Mouse (Mus musculus): ENCODE measurements at regions not wholly inside any gene's neighbourhood (a gene's known extent, or its start where the extent isn't known, plus 50 kb on each side); places are given as distances from the start of the nearest gene placed in this dataset.

GRCm38 (mm10) chr3:34561709-34562108 is 88.5 kb upstream of the Sox2 start:
- DNase-seq (ENCODE audit: extremely low spot score in 1 of 2, low spot score in 2 of 2): no peak
- intact Hi-C loops (cut with DNase I): loop anchor here (2.0 kb wide), 2 partner anchors 77 to 117 kb away; no protein-coding TSS in a partner anchor
- no peak for TF ChIP-seq CTCF (IDR thresholded peaks at IDR 0.05)
- Histone ChIP-seq H3K27ac (no peak overlapping the region; the same call in 1 of the 2 replicates), H3K4me3 (peak overlapping the region; percentile 4)

DNA sequence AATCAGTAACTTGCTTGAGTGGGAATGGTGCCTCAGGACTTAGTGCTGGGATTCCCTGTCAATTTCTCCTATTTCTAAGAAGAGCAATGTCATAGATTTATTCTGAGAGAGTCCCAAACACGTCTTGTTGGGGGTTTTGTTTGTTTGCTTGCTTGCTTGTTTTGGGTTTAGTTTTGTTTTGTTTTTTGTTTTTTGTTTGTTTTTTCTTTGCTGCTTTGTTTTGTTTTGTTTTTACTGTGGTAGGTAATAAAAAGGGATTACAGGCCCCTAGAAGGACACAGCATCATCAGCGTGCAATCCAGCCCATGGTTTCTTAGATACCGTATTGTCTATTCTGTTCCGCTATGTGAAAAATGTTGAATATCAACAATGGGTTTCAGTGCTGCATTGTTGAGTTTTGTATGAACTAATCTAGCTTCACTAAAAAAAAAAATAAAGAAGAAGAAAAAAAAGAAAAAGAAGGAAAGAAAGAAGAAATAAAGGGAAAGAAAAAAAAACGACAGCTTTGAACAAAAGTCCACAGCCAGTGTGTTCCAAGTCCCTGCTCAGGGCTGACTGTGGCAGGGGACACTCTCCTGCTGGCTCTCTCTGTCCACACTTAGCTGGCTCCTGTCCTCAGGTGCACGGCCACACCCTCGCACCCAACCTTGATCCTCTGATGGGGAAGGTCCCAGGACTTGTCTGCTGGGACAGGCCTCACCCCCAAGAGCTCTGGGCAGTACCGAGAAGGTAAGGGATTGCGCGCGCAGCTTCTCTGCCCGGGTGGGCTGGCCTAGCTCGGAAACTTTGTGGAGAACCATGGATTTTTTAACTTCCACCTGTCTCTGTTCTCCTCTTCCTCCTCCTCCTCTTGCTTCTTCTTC is 90.1 kb upstream of the Sox2 start:
- no peak for TF ChIP-seq CTCF (IDR thresholded peaks at IDR 0.05)
- DNase-seq (ENCODE audit: extremely low spot score in 1 of 2, low spot score in 2 of 2): no peak
- intact Hi-C loops (cut with DNase I): loop anchor here (2.0 kb wide), 2 partner anchors 79 to 115 kb away; no protein-coding TSS in a partner anchor

DNA sequence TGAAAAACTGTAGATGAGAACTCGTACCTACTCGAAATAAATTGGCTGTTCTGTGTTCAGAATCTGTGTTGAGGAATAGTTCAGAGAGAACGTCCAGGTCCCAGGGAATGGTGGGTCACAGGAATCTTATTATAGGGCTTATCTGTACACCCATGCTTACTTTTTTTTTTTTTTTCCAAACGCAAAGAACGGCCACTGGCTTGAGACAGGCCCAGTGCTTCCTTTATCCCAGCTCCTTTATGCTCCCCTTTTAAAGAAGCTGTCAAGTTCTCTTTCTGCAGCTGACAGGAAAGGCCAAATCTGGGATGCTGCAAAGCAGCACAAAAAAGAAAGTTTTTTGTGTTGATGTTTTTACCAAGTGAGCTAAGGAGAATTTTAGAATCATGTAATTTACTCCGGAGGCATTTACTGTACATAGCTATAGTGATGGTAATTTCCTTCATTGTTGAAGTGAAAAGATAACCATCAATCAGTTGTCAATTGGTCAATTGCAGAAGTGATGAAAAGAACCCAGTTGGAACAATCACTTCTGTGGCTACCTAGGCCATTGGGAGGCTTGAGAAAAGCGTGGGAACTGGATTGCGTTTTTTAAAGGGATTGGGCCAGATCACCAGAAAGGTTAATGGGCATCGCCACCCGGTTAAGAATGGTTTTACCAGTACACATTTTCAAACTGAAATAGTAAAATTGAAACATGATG is 91.2 kb upstream of the Sox2 start:
- Histone ChIP-seq H3K27ac (no peak overlapping the region), H3K4me3 (no peak overlapping the region)
- no peak for DNase-seq (ENCODE audit: extremely low spot score in 1 of 2, low spot score in 2 of 2)
- intact Hi-C loops (cut with DNase I): no loop called here
- TF ChIP-seq CTCF (IDR thresholded peaks at IDR 0.05): no peak

More for the DNA sequence above, 90.1 kb upstream of the Sox2 start:
- Histone ChIP-seq H3K4me3 (peak overlapping the region; percentile 15), H3K27ac (peak overlapping the region; percentile 21; the same call in 1 of the 2 replicates)

GRCm38 (mm10) chr3:34552542-34553208 is 97.5 kb upstream of the Sox2 start:
- no peak for DNase-seq (ENCODE audit: extremely low spot score in 1 of 2, low spot score in 2 of 2)
- TF ChIP-seq CTCF (IDR thresholded peaks at IDR 0.05): no peak
- H3K4me3 ChIP-seq: peak overlapping the region; percentile 34
- intact Hi-C loops (cut with DNase I): no loop called here
- H3K27ac ChIP-seq: no peak overlapping the region

- intact Hi-C loops (cut with DNase I): no loop called here
- Histone ChIP-seq H3K4me3 (no peak overlapping the region), H3K27ac (no peak overlapping the region)
- no peak for DNase-seq (ENCODE audit: extremely low spot score in 1 of 2, low spot score in 2 of 2)
- TF ChIP-seq CTCF (IDR thresholded peaks at IDR 0.05): no peak
These were observed 99.1 kb upstream of the Sox2 start for GRCm38 (mm10) chr3:34551069-34551468.

- no peak overlapping the region for H3K4me3 ChIP-seq
- intact Hi-C loops (cut with DNase I): no loop called here
- no peak overlapping the region for H3K27ac ChIP-seq
- TF ChIP-seq CTCF (IDR thresholded peaks at IDR 0.05): no peak
- no peak for DNase-seq (ENCODE audit: extremely low spot score in 1 of 2, low spot score in 2 of 2)
These were observed 100.0 kb upstream of the Sox2 start for GRCm38 (mm10) chr3:34550189-34550588.

- DNase-seq (ENCODE audit: extremely low spot score in 1 of 2, low spot score in 2 of 2): no peak
- intact Hi-C loops (cut with DNase I): no loop called here
- Histone ChIP-seq H3K27ac (peak overlapping the region; percentile 47; the same call in 1 of the 2 replicates), H3K4me3 (no peak overlapping the region)
- no peak for TF ChIP-seq CTCF (IDR thresholded peaks at IDR 0.05)
These were observed 117.8 kb upstream of the Sox2 start for GRCm38 (mm10) chr3:34532451-34532850.

GRCm38 (mm10) chr3:34531836-34532235 is 118.4 kb upstream of the Sox2 start:
- intact Hi-C loops (cut with DNase I): no loop called here
- TF ChIP-seq CTCF (IDR thresholded peaks at IDR 0.05): no peak
- no peak for DNase-seq (ENCODE audit: extremely low spot score in 1 of 2, low spot score in 2 of 2)
- Histone ChIP-seq H3K27ac (peak overlapping the region; percentile 47; the same call in 1 of the 2 replicates), H3K4me3 (no peak overlapping the region)

DNA sequence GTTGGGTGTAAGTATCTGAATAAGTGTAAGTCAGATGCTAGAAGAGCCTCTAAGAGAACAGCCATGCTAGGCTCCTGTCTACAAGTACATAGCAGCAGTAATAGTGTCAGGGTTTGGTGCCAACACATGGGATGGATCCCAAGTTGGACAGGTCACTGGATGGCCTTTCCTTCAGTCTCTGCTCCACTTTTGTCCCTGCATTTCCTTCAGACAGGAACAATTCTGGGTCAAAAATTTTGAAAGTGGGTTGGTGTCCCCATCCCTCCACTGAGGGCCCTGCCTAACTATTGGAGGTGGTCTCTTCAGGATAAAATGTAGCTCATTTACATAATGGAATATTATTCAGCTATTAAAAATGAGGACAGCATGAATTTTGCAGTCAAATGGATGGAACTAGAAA is 122.7 kb upstream of the Sox2 start:
- Histone ChIP-seq H3K4me3 (no peak overlapping the region), H3K27ac (no peak overlapping the region)
- intact Hi-C loops (cut with DNase I): no loop called here
- no peak for TF ChIP-seq CTCF (IDR thresholded peaks at IDR 0.05)
- DNase-seq (ENCODE audit: extremely low spot score in 1 of 2, low spot score in 2 of 2): no peak

GRCm38 (mm10) chr3:34525730-34526129 is 124.5 kb upstream of the Sox2 start:
- intact Hi-C loops (cut with DNase I): no loop called here

GRCm38 (mm10) chr3:34522054-34522684 is 128.0 kb upstream of the Sox2 start:
- intact Hi-C loops (cut with DNase I): no loop called here
- TF ChIP-seq CTCF (IDR thresholded peaks at IDR 0.05): no peak
- Histone ChIP-seq H3K27ac (no peak overlapping the region), H3K4me3 (no peak overlapping the region)
- DNase-seq (ENCODE audit: extremely low spot score in 1 of 2, low spot score in 2 of 2): no peak

More at GRCm38 (mm10) chr3:34525730-34526129, 124.5 kb upstream of the Sox2 start:
- no peak for DNase-seq (ENCODE audit: extremely low spot score in 1 of 2, low spot score in 2 of 2)
- no peak for TF ChIP-seq CTCF (IDR thresholded peaks at IDR 0.05)
- Histone ChIP-seq H3K4me3 (no peak overlapping the region), H3K27ac (no peak overlapping the region)

Data from left cerebral cortex, adult 2 months (tissue).